Comparison of ENCODE assay signal across 8 mouse cellular contexts in genomic region chr17:72925804-72926617, GRCm38 (mm10). TPM values are rescaled to one million over a fixed set of nuclear protein-coding genes. Genes with fewer than 3 reads are reported as not detected.
DNase-seq lines count a peak whose midpoint lies in the region; ATAC-seq lines count a peak whose summit lies in the region.

No protein-coding gene starts in this region.

- peak overlapping the region; percentile 30 for H3K27ac ChIP-seq in hindbrain, embryonic 15.5 days (replicated peaks)
- peak overlapping the region; percentile 75 for H3K27ac ChIP-seq in midbrain, embryonic 16.5 days (ENCODE audit: low read length)

- 15% methylated on average over 12 of the region's 12 CpGs for WGBS in hindbrain, embryonic 15.5 days
- WGBS in midbrain, embryonic 16.5 days: 18% methylated on average over 12 of the region's 12 CpGs

- H3K36me3 ChIP-seq in hindbrain, embryonic 15.5 days: peaks cover 20% of the 10 kb centered on the region
- peaks cover 5% of the 10 kb centered on the region for H3K36me3 ChIP-seq in midbrain, embryonic 16.5 days (ENCODE audit: control insufficient read depth, insufficient read depth, low read length)

- H3K27me3 ChIP-seq in hindbrain, embryonic 15.5 days: no peaks in the 10 kb centered on the region
- no peaks in the 10 kb centered on the region for H3K27me3 ChIP-seq in midbrain, embryonic 16.5 days (ENCODE audit: control insufficient read depth, insufficient read depth, low read depth, low read length)

- peak overlapping the region; percentile 12 for H3K4me2 ChIP-seq in hindbrain, embryonic 15.5 days
- peak overlapping the region; percentile 44 for H3K4me2 ChIP-seq in midbrain, embryonic 16.5 days (ENCODE audit: low read length)

- peak; percentile 92 for ATAC-seq in hindbrain, embryonic 15.5 days (ENCODE audit: low FRiP score, low read depth)
- ATAC-seq in midbrain, embryonic 16.5 days: peak; percentile 90

- peaks cover 65% of the 10 kb centered on the region for H3K4me1 ChIP-seq in hindbrain, embryonic 15.5 days (replicated peaks)
- H3K4me1 ChIP-seq in midbrain, embryonic 16.5 days (ENCODE audit: control insufficient read depth, insufficient read depth, low read length): peaks cover 60% of the 10 kb centered on the region

- no peak overlapping the region for H3K4me3 ChIP-seq in hindbrain, embryonic 15.5 days
- H3K4me3 ChIP-seq in midbrain, embryonic 16.5 days (ENCODE audit: low read depth, low read length): peak overlapping the region; percentile 11; the same call in 1 of the 2 replicates

- H3K9ac ChIP-seq in hindbrain, embryonic 15.5 days: no peak overlapping the region
- peak overlapping the region; percentile 46; the same call in 1 of the 2 replicates for H3K9ac ChIP-seq in midbrain, embryonic 16.5 days (ENCODE audit: low read depth, low read length)

- no peaks in the 10 kb centered on the region for H3K9me3 ChIP-seq in hindbrain, embryonic 15.5 days
- H3K9me3 ChIP-seq in midbrain, embryonic 16.5 days (replicated peaks; ENCODE audit: control insufficient read depth, low read length, poor library complexity, severe bottlenecking): no peaks in the 10 kb centered on the region

- peak; percentile 11 for DNase-seq in R1 (ENCODE audit: low read depth, low spot score)
- DNase-seq in cerebellum, adult 9-10 months: peak; percentile 42
- DNase-seq in frontal cortex, adult 2 months (ENCODE audit: extremely low spot score in 1 of 2, low spot score in 1 of 2): peak; percentile 68 to 74
- DNase-seq in left cerebral cortex, adult 11 months (ENCODE audit: low spot score): peak; percentile 77
- DNase-seq in T-cell, adult 2 months (ENCODE audit: low spot score): no peak
- DNase-seq in spleen, postnatal 10 days (ENCODE audit: low spot score in 2 of 2): no peak

RNA-seq across cellular contexts. Expression of gene Lbh, which starts 7.9 kb away (rescaled TPM):
- 52.0 and 53.0 TPM in 2 replicates for polyA plus RNA-seq in frontal cortex, adult 2 months (2012; rRNA removed)
- polyA plus RNA-seq in hindbrain, embryonic 15.5 days (2015; fragmentation: Nextera tagmentation; extraction: Ambion mirVana): 4.2 and 4.3 TPM in 2 replicates
- 4.0 and 5.5 TPM in 2 replicates for polyA plus RNA-seq in midbrain, embryonic 16.5 days (2015; fragmentation: Nextera tagmentation; extraction: Ambion mirVana)

Comparison
In these comparisons a context has a peak if more than half of its experiments do, and no peak if none do; other contexts are left out.
1. DNase-seq: peak in R1 (single experiment), cerebellum, adult 9-10 months (single experiment), frontal cortex, adult 2 months (2 of 2) and left cerebral cortex, adult 11 months (single experiment); none in T-cell, adult 2 months (single experiment) and spleen, postnatal 10 days (0 of 2).